Mouse (Mus musculus): ENCODE data around the gene Gm9803.

- no peak for TF ChIP-seq CTCF (IDR thresholded peaks at IDR 0.05; ENCODE audit: low read depth)
- TF ChIP-seq EP300 (IDR thresholded peaks at IDR 0.05; ENCODE audit: low read depth), result no peak
These were observed 17.3 kb downstream of the Gm9803 start for GRCm38 (mm10) chr10:43541153-43541544.
